Mouse (Mus musculus) CH12.LX (cell line): Measurements from ENCODE around the gene Fam198a.

ENCODE experiments used
- CTCF ChIP-seq, 2 experiments: IDR thresholded peaks in 1 of 2; conservative IDR thresholded peaks in 1 of 2; 2 replicates each; pipeline ENCODE4 v1.5.1; 2011 to 2012; ENCODE audit warnings: low read depth in 2 of 2, low read length in 2 of 2, improper control_type of control experiment in 1 of 2, inconsistent platforms in 1 of 2, mild to moderate bottlenecking in 1 of 2, moderate library complexity in 1 of 2
- HCFC1 ChIP-seq: IDR thresholded peaks from 2 replicates; pipeline ENCODE4 v1.6.1; 2012; ENCODE audit warnings: low read depth, mild to moderate bottlenecking, inconsistent platforms, low read length, improper control_type of control experiment
- POLR2A ChIP-seq: IDR thresholded peaks from 2 replicates; pipeline ENCODE4 v1.6.1; 2011; ENCODE audit warnings: low read depth, mild to moderate bottlenecking, improper control_type of control experiment, low read length
- POLR2AphosphoS2 ChIP-seq: IDR thresholded peaks from 2 replicates; pipeline ENCODE4 v1.6.1; 2011; ENCODE audit warnings: low read depth, low read length, improper control_type of control experiment
- TCF12 ChIP-seq: IDR thresholded peaks from 2 replicates; pipeline ENCODE4 v1.6.1; 2014; ENCODE audit warnings: low read depth, mild to moderate bottlenecking, inconsistent platforms, low read length, improper control_type of control experiment
- ZC3H11A ChIP-seq: IDR thresholded peaks from 2 replicates; pipeline ENCODE4 v1.6.1; 2012; ENCODE audit warnings: low read depth, mild to moderate bottlenecking, inconsistent platforms, low read length, improper control_type of control experiment
- ZKSCAN1 ChIP-seq: IDR thresholded peaks from 2 replicates; pipeline ENCODE4 v1.6.1; 2012; ENCODE audit warnings: low read depth, inconsistent platforms, low read length, improper control_type of control experiment, borderline replicate concordance

DNA sequence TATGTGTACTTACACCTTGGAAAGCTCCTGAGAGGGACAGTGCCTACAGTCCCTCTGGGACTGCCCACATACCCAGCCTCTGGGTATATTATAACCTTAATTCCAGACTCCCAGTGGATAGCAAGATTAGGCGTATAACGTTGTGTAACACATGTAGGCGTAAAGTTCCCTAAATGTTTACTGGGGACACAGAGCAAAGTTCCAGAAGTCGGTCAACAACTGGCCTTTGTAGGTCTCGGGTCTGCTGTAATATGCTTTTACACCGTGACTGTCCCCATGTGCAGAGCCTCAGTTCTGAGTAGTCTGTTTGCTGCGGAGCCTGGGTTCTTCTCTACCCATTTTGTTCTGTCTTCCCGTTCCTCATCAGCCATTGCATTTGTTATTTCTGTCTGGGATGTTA is 27.3 kb upstream of the Fam198a start:
- TF ChIP-seq HCFC1 (no peak), POLR2AphosphoS2 (no peak), CTCF (conservative IDR thresholded peaks at IDR 0.05 in 1 of 2, IDR thresholded peaks at IDR 0.05 in 1 of 2; ENCODE audit: low read depth in 2 of 2, low read length in 2 of 2) (no peak), ZKSCAN1 (no peak), POLR2A (no peak), ZC3H11A (no peak), TCF12 (no peak)
